Mouse (Mus musculus): ENCODE measurements at regions not wholly inside any gene's neighbourhood (a gene's known extent, or its start where the extent isn't known, plus 50 kb on each side); places are given as distances from the start of the nearest gene placed in this dataset.

DNA sequence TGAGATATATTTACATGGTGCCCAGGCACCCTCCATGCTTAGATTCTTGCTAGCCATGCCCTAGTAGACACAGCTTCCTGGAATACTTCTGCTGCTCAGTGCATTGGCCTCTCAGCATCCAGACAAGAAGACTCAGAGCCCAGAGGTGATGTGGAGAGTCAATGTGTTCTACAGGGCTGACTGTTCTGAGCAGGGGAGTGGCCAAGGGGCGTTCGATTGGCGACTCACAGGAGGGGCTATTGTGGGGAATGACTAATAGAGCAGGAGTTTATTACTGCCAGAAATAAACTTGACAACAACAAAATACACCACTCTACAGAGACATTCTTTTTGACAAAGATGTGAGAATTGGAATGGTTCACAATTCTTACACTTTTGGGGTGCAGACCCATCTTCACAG is 156.3 kb downstream of the Mtx2 start:
- TF ChIP-seq USF1 (IDR thresholded peaks at IDR 0.05; ENCODE audit: low read depth, low read length) (no peak), MXI1 (IDR thresholded peaks at IDR 0.05; ENCODE audit: low read depth, low read length) (no peak), POLR2A (IDR thresholded peaks at IDR 0.05; ENCODE audit: control insufficient read depth in 1 of 2, insufficient read depth in 1 of 2, low read depth in 1 of 2, low read length in 2 of 2, poor library complexity in 1 of 2) (no peak), MAX (IDR thresholded peaks at IDR 0.05; ENCODE audit: low read length) (no peak), CHD1 (IDR thresholded peaks at IDR 0.05; ENCODE audit: low read depth, low read length) (no peak), POLR2AphosphoS2 (IDR thresholded peaks at IDR 0.05; ENCODE audit: low read length) (no peak), CTCF (IDR thresholded peaks at IDR 0.05 in 2 of 3, conservative IDR thresholded peaks at IDR 0.05 in 1 of 3; ENCODE audit: control insufficient read depth in 1 of 3, insufficient read depth in 1 of 3, low read depth in 2 of 3, low read length in 3 of 3, poor library complexity in 1 of 3, severe bottlenecking in 1 of 3) (no peak), ELF1 (IDR thresholded peaks at IDR 0.05; ENCODE audit: low read depth, low read length) (no peak), ZNF384 (IDR thresholded peaks at IDR 0.05; ENCODE audit: low read depth, low read length) (no peak), HCFC1 (IDR thresholded peaks at IDR 0.05; ENCODE audit: low read depth, low read length) (no peak), JUND (IDR thresholded peaks at IDR 0.05; ENCODE audit: low read depth, low read length) (no peak), E2F4 (IDR thresholded peaks at IDR 0.05; ENCODE audit: borderline replicate concordance, low read depth, low read length) (no peak), EP300 (IDR thresholded peaks at IDR 0.05; ENCODE audit: low read depth in 1 of 2, low read length in 2 of 2) (no peak)

Measured in MEL (cell line).